Mouse (Mus musculus): Measurements from ENCODE around the gene Rassf8.

Gene Rassf8

GRCm38 (mm10) chr6:145747671-145748640 is 1.4 kb downstream of the Rassf8 start:
- no peak for DNase-seq (ENCODE audit: extremely low read depth, low read depth)

- no peak for DNase-seq (ENCODE audit: extremely low read depth, low read depth)
Measured at GRCm38 (mm10) chr6:145750394-145750793, 3.8 kb downstream of the Rassf8 start.

- DNase-seq (ENCODE audit: extremely low read depth, low read depth): no peak
Measured at GRCm38 (mm10) chr6:145753296-145753695, 6.7 kb downstream of the Rassf8 start.

GRCm38 (mm10) chr6:145754416-145754815 is 7.9 kb downstream of the Rassf8 start:
- DNase-seq (ENCODE audit: extremely low read depth, low read depth): no peak

- DNase-seq (ENCODE audit: extremely low read depth, low read depth): no peak
Measured at GRCm38 (mm10) chr6:145755942-145756639, 9.5 kb downstream of the Rassf8 start.

GRCm38 (mm10) chr6:145756640-145757005 is 10.1 kb downstream of the Rassf8 start:
- no peak for DNase-seq (ENCODE audit: extremely low read depth, low read depth)

GRCm38 (mm10) chr6:145757346-145757745 is 10.8 kb downstream of the Rassf8 start:
- DNase-seq (ENCODE audit: extremely low read depth, low read depth): no peak

GRCm38 (mm10) chr6:145758685-145759084 is 12.1 kb downstream of the Rassf8 start:
- DNase-seq (ENCODE audit: extremely low read depth, low read depth): no peak

GRCm38 (mm10) chr6:145759432-145759831 is 12.9 kb downstream of the Rassf8 start:
- DNase-seq (ENCODE audit: extremely low read depth, low read depth): no peak

GRCm38 (mm10) chr6:145760246-145761016 is 13.9 kb downstream of the Rassf8 start:
- no peak for DNase-seq (ENCODE audit: extremely low read depth, low read depth)

GRCm38 (mm10) chr6:145761151-145761935 is 14.8 kb downstream of the Rassf8 start:
- no peak for DNase-seq (ENCODE audit: extremely low read depth, low read depth)

GRCm38 (mm10) chr6:145762016-145762415 is 15.5 kb downstream of the Rassf8 start:
- DNase-seq (ENCODE audit: extremely low read depth, low read depth): no peak

- DNase-seq (ENCODE audit: extremely low read depth, low read depth): no peak
Measured at GRCm38 (mm10) chr6:145763051-145763450, 16.5 kb downstream of the Rassf8 start.

GRCm38 (mm10) chr6:145765011-145765410 is 18.5 kb downstream of the Rassf8 start:
- DNase-seq (ENCODE audit: extremely low read depth, low read depth): no peak

GRCm38 (mm10) chr6:145766971-145767370 is 20.4 kb downstream of the Rassf8 start:
- no peak for DNase-seq (ENCODE audit: extremely low read depth, low read depth)

GRCm38 (mm10) chr6:145767637-145768036 is 21.1 kb downstream of the Rassf8 start:
- DNase-seq (ENCODE audit: extremely low read depth, low read depth): no peak

- DNase-seq (ENCODE audit: extremely low read depth, low read depth): no peak
Measured at GRCm38 (mm10) chr6:145768671-145769292, 22.2 kb downstream of the Rassf8 start.

- no peak for DNase-seq (ENCODE audit: extremely low read depth, low read depth)
Measured at GRCm38 (mm10) chr6:145769855-145770254, 23.3 kb downstream of the Rassf8 start.

GRCm38 (mm10) chr6:145770272-145771000 is 23.9 kb downstream of the Rassf8 start:
- DNase-seq (ENCODE audit: extremely low read depth, low read depth): no peak

GRCm38 (mm10) chr6:145774436-145774835 is 27.9 kb downstream of the Rassf8 start:
- no peak for DNase-seq (ENCODE audit: extremely low read depth, low read depth)

All from MEL-GATA-1-ER (cell line).